In the genomic region with DNA sequence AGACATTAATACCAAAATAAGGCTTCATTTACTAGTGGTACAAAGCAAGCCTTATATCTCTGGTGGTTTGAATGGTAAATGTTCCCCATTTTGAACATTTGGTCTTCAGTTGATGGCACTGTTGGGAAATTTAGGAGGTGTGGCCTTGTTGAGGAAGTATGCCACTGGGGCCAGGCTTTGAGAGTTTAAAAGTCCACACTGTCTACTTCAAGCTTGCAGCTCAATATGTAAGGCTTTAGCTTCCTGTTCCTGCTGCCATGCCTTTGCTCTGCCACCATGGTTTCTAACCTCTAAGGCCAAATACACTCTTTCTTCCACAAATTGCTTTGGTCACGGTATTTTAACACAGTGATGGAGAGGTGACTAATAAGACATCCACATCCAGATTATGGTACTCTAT, we compare ENCODE assay signal across 31 mouse cellular contexts.
DNase-seq lines count a peak whose midpoint lies in the region; ATAC-seq lines count a peak whose summit lies in the region.
"Had no signal": no experiment of that assay in that cellular context is flagged by ENCODE, and none has a peak within 500 bp of the region (broad histone marks: within the 10 kb centered on the region; RNA-seq: fewer than 3 reads in every experiment).

No protein-coding gene starts in this region.

- H3K36me3 ChIP-seq in splenic B cell, adult 2 months (ENCODE audit: control insufficient read depth, insufficient read depth, low read length, poor library complexity, severe bottlenecking) = no peaks in the 10 kb centered on the region
- H3K36me3 ChIP-seq: embryonic facial prominence, embryonic 13.5 days; forebrain, embryonic 10.5 days; heart, embryonic 13.5 days; hindbrain, embryonic 10.5 days; limb, embryonic 10.5 days; limb, embryonic 15.5 days; neural tube, embryonic 13.5 days had no signal

- peak; percentile 90 for ATAC-seq in megakaryocyte progenitor cell, adult 5-6 weeks (replicated peaks; ENCODE audit: poor library complexity)
- ATAC-seq: forebrain, embryonic 16.5 days; hindbrain, embryonic 16.5 days; midbrain, embryonic 16.5 days; Patski had no signal

- H3K27me3 ChIP-seq in splenic B cell, adult 2 months (ENCODE audit: control insufficient read depth, insufficient read depth, low read length, poor library complexity, severe bottlenecking) = no peaks in the 10 kb centered on the region
- H3K27me3 ChIP-seq: CH12.LX; embryonic facial prominence, embryonic 13.5 days; heart, embryonic 13.5 days; limb, embryonic 15.5 days; neural tube, embryonic 13.5 days; Patski had no signal

- intact Hi-C loops in left cerebral cortex, postnatal 36 days (cut with DNase I) = no loop called here

- DNase-seq in lung, postnatal 36 days = peak; percentile 28
- no peak for DNase-seq in lung, postnatal 14 days
- peak; percentile 29 for DNase-seq in c-Kit-positive CD71-negative TER-119-negative erythroid progenitor cells, embryonic 14.5 days (ENCODE audit: low read depth)
- DNase-seq in splenic B cell, adult 2 months (ENCODE audit: low read depth, low spot score) = peak; percentile 7
- no peak for DNase-seq in urinary bladder, postnatal 10 days (ENCODE audit: low spot score)
- no peak for DNase-seq in left cerebral cortex, postnatal 36 days (ENCODE audit: low spot score in 2 of 2)
- DNase-seq: adrenal gland, postnatal 10 days; cerebellum, adult 11 months; cerebellum, adult 9-10 months; cerebellum, postnatal 36 days; gastrocnemius, adult 2 months; heart, postnatal 10 days; kidney, adult 18-20 months; kidney, postnatal 4 days; retina, postnatal 1 day; right cerebral cortex, postnatal 14 days; thymus, adult 18-20 months; thymus, postnatal 25 days had no signal

Comparison
In these comparisons a context has a peak if more than half of its experiments do, and no peak if none do; other contexts are left out.
1. DNase-seq: peak in lung, postnatal 36 days (single experiment), c-Kit-positive CD71-negative TER-119-negative erythroid progenitor cells, embryonic 14.5 days (single experiment) and splenic B cell, adult 2 months (single experiment); none in lung, postnatal 14 days (single experiment), urinary bladder, postnatal 10 days (single experiment) and left cerebral cortex, postnatal 36 days (0 of 2).